Mouse (Mus musculus) lung, postnatal 4 days (tissue): ENCODE data around the gene Cep104.

Experiments
- DNase-seq, 2 experiments: peaks; one replicate each; pipeline ENCODE4 v3.0.0; 2021

Cep104 gene

DNA sequence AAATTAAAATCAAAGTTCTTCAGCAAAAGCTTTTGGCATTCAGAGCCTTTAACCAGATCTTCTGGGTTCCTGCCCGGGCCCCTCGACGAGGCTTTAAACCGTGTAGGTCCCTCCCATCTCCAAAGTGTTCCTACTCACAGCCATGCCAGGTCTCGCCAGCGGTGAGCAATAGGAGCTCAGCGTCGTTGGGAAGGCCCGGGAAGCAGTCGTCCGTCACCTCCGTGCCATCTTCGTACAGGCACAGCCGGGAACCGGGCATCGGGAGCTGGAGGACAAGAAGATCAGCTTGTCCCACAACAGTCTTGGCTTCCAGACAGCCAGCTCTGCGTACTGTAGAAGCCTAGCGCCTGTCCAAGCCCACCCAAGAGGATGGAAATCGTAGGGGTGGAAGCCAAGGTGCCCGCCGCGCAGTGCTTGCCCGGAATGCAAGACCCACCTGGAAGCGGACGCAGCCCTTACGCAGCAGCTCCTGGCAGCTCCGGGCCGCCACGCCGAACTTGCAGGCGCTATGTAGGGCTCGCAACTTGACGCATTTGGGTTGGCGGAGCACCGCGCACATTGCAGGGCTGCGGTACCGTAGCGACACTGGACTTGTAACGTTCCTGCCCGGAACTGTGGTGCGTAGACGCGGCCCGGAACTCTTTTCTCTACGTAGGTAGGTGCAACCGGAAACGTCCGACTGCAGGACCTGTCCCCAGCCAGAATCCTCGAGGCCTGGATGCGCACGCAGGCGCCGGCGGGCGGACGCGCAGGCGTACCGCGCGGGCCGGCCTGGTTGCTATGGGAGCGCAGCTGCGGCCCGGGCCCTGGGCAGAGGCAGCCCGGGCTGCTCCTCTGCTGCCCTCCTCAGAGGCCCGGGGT, at the start of gene Cep104, which contains the start of gene Dffb:
Gene Cep104, plus strand, starts transcription at position 764 of the 861 bp plus-strand sequence.
Gene Dffb, minus strand, starts transcription at position 696 of the 861 bp plus-strand sequence.
- DNase-seq = peak; percentile 96

DNA sequence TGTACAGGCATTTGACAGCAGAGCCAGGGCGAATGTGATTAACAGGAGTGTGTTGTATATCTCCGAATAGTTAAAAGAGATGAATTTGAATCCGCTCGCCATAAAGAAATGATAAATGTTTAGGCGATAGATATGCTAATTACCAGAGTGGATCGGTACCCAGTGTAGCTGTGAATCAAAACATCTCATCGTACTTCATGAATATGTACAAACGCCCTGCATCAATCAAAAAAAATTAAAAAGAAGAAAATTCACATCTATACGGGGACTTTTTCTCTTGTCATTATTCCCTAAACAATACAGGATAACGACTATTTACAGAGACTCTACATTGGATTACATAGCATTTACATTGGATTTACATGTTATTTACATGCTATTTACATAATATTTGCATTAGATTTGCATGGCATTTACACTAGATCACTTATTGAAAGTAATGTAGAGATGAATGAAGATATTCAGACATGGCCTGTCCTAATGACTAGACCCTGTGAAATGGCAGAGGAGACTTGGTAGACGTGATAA, 46.2 kb upstream of the Cep104 start:
- DNase-seq = no peak

DNA sequence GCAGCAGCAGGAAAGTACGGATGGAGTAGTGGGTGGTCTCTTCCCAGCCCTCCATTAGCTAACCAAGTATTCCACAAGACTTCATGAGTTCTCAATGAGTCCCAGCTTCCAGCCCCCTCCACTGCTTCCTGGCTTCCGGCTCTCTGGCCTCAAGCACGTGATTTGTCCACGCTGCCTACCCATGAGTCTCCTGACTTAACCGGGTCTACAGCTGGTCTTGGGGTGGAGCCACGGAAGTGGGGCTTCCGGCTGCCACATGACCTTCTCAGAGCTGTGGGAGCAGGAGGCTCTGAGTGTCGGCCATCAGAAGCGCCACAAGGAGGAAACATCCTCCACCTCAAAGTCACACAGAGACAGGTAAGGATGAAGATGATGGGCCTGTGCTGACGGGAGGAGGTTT, 45.6 kb upstream of the Cep104 start:
- DNase-seq = no peak

DNA sequence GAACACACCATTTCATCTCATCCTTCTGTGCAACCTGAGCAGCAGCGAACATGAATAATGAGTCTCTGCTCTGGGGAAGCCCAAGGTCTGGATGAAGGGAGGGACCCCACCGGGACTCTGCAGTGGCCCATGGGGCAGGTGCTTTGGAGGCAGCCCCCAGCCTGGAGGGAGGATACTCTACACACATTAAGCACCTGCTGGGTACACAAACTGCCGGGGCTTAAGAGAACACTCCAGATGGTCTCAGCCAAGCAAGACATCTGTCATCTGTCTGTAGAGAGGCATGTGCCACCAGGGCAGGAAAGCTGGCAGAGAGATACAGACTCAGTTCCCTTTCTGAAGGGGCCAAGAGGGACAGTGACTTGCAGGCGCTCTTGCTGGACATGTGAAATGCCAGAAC, 45.1 kb upstream of the Cep104 start:
- DNase-seq = no peak

DNA sequence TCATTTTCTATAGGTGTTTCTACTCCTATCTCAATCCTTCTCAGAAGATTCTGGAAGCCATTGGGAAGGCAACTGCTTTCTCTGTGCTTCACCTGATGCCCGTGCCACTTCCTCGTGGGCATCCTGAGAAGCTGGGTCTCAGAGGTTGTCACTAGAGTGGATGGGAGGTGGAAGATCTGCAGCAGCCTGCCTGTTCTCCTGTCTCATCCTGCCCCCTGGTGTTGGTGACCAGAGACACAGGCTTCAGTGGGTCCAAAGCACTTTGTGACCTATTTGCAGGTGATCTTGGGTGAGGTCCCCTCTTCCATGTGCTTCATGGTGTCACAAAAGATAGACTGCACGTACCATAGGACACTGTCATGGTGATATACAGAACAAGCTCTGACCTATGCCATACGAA, 31.8 kb upstream of the Cep104 start:
- DNase-seq = peak in 1 of 2 experiments; percentile 26

DNA sequence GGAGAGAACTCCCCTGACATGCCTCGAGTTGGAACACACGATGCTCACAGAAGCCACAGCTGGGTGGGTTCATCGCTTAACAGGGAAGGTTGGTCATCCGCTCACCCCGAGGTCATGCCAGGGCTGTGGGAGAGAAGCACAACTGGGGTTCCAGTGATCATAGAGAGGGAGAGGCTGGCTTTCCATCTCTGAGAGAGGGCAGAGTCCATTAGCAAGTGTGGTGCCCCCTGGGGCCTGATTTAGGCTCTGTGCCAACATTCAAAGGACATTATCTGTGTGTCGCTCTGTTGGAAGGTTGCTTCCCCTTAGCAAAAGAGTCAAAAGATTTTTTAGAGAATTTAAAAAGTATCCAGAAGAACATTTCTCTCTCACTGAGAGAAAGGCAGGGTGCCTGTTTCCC, 30.7 kb upstream of the Cep104 start:
- DNase-seq = no peak

DNA sequence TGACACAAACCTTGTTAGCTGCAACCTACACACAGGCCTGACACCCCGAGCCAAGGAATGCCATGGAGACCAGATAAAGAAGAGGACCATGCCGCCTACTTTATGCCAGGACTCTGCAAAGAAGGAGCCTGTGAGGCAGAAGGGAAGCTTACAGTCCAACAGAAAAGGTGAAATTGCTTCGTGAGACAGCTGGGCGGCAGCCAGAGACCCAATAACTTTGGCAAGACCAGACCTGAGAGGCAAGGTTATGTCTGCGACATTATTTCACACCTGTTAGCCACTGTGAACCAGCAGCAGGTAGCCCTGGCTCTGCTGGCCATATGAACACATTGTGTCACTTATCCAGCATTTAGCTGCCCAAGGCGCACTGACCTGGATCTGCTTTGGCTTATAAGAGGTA, 29.3 kb upstream of the Cep104 start:
- no peak for DNase-seq

DNA sequence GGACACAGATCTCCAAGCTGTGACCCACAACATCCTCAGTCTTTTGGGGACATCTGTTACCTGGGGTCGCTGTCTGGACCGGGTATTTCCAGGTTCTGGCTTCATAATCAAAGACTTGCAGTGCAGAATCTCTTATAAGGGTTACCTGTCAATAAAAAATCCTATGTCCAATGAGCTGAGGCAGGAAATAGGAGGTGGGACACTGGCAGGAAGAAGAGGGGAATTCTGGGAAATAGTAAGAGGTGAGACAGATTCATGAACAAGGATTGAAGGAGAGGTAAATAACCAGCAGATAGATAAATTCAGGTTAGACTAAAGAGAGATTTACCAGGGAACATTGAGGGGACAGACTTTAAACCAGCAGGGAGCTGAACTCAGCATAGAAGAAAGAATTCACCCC, 24.6 kb upstream of the Cep104 start:
- no peak for DNase-seq

DNA sequence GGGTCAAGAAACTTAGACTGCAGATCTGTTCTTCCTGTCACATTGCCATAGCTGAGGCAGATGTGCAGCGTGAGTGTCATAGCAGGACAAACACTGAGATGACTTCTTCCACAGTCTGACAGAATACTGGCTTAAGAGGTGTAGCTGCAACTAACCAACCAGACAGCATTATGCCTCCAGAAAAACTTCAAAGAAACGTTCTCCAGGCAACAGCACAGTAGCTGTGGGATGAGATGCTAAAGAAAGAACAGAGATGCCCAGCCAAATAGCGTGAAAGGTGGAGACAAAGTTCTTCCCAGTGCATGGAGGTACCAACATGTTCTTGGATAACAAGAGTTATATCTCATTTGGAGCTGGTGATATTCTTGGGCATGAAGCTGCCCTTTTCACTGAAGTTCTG, 23.8 kb upstream of the Cep104 start:
- no peak for DNase-seq

DNA sequence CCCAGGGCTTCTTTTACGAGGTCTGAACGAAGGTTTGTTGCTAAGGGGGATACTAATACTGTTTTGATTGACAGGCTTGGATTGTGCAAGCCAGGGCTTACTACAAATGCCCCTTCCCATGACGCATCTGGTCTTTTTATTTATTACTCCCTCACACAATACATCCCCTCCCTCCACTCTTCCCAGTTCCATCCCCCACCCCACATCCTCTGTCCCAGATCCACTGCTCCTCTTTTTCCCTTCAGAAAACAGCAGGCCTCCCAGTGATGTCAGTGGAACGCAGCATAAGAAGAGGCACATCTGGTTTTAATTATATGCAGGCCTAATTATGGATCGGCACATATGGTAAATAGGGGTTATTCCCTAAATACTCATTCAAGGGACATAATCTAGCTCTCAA, 23.3 kb upstream of the Cep104 start:
- no peak for DNase-seq

DNA sequence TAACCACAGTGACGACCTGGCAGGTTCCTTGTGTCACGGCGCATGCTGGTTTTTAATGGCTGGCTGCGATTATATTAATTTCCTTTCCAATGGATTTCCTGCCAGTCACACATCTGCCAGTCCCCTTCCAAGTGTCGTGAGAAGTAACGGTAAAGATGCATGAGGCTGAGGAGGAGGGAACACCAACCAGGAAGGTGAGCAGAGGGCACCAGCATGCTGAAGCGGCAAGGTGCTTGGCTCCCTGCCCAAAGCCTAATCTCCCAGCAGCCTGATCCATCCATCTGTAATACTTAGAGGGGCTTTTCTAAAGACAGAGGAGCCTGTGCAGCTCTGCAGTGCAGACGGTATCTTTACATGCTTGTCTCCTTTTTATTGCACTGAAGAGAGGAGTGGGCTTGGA, 19.3 kb upstream of the Cep104 start:
- no peak for DNase-seq

DNA sequence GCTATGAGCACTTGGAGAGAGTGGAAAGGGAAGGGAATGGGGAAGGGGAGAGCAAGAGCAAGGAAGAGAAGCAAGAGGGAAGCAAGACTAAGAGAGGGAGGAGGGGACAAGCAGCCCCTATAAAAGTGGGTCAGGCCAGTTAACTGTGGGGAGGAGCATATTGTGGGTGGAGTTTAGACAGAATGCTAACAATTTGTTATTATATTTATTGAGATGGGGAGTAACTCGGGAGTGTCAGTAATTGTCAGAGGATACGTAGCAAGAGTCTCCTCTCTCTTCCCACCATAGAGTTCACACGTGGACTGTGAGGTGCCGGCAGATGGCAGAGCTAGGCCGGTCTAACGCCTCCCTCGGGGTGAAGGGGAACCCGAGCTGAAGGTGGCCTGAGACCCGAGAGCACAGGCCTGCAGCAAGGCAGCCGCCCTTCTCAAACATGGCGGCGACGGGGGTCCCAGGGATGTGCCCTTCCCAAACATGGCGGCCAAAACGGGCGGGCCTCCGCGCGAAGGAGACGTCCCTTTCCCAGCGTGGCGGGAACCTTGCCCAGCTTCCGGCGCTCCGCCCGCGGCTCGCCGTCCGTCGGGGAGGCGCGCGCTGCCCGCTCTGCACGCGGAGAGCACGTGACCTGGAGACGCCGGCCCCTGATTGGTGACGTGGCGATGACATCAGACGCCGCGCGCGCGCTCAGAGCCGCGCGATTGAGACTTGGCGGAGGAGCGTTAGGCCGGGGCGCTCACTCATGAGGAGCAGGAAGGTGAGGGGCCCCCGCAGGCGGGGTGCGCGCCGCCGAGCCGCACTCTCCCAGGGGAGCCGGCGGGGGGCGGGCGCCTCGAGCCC, 18.2 kb upstream of the Cep104 start, which contains the start of gene A430005L14Rik:
Gene A430005L14Rik, plus strand, starts transcription at position 669 of the 837 bp plus-strand sequence.
- DNase-seq = peak; percentile 96 to 99

DNA sequence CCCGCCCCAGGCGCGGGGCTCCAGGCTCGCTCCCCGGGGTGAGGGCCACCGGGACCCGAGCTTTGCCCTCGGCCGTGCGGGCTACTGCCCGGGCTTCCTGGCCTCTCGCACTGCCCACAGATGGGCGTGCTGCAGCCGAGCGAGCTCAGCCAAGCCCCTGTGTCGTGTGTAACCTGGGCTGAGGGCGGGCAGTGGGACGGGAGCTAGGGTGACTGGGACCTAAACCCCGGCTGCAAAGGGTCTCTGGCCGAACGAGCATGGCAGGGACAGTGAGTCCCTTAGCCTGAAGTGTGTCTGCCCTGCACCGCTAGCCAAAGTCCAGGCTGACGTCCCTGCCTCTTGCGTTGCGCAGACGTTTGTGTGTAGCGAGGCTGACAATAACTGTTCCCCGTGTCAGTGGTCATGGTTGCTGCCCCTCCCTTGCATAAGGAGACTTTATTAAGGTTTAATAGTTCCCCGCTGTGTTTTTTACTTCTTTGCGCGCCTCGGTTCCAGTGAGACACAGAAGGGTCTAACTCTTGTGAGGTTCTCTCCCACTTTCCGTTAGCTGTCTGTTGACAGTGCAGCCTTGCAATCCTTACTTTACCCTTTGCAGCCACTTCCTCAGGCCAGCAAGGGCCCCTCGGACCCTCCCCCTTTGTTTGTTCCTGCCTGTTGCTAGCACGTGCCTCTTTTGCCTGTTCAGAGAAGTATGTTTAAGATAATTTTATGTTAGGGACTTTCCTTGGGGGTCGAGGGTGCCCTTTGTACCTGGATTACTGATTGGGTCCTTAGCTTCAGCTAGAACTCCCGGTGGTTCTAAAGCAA, 17.3 kb upstream of the Cep104 start:
- DNase-seq = no peak

DNA sequence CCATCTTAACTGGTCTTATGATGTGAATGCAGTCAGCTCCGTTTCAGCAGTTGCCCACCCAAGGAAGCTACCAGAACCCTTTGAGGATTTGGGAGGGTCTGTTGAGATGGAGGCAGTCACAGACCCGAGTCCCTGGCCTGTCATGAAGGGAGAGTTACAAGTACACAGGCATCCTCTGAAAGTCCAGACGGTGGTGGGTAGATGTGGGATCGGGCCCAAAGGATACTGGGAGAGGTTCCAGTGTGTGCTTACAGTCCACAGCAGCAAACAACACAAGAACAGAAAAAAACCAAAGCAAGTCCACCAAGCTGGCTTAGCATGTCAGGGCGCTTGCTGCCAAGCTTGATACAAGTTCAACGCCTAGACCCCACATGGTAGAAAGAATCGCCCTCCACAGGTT, 12.4 kb upstream of the Cep104 start:
- no peak for DNase-seq

DNA sequence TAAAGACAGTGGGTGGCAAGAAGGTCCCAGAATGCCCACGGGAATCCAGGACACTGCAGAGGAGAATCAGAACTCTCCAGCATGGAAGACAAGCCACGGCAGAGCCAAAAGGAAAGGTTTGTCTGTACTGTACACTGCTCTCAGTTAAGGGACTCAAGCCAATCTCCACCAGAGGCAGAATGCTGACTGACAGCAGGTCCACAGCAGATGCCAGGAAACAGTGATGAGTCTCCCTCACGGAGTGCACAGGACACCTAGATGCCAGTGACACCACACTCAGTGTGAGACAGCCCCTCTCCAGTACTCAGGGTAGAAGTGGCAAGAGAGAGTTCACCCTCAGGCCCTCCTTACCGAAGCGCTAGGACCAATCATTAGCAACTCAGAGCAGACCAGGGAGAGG, 8.3 kb upstream of the Cep104 start:
- DNase-seq = no peak

DNA sequence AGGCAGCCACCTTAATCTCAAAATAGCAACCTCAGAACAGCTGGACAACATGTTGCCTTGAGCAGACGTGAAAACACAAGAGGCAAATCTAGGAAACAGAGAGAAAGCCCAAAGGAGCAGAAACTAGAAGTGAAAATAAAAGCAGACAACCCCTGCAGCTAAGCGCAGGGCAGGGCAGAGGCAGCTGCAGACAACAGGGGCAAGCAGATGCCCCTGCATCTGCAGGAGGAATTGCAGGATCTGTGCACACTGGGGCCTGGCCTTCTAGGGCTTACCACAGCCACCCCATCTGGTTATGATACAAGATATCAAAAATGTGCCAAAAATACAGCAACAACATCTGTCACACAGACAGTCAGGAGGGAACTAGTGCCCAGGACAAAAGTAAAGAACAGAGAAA, 7.4 kb upstream of the Cep104 start:
- no peak for DNase-seq

DNA sequence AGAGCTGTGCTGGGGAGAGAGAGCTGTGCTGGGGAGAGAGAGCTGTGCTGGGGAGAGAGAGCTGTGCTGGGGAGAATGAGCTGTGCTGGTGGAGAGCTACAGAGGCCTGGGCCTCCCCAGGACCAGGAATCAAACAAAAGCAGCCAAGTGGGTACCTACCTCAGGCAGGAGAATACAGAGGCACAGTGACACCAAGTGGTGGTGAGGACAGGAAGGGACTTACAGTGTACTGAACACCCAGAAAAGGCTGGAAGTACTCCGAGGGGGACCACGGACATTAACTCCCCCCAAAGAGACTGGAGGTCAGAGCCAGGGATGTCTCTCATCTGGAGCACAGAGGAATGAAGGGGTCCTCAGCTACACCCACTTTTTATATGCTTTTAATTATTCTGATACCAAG, 6.9 kb upstream of the Cep104 start:
- DNase-seq = no peak

DNA sequence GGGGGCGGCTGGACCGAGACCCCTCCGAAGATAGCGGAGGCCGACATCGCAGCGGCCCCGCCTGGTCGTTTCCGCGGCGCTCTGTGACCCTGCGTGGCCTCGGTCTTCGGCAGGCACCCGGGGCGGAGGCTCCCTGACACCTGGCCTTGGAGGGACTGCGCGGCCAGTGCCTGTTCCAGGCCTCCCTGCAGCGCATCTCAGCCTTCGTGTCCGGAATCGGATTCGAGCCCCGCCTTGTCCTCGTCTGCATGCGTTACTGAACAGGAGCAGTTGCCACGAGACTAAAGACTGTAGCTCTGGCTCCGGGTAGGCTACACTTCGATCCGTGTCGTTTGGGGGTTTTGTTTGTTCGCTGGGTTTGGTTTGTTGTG, 283 bp downstream of the Cep104 start:
- no peak for DNase-seq

DNA sequence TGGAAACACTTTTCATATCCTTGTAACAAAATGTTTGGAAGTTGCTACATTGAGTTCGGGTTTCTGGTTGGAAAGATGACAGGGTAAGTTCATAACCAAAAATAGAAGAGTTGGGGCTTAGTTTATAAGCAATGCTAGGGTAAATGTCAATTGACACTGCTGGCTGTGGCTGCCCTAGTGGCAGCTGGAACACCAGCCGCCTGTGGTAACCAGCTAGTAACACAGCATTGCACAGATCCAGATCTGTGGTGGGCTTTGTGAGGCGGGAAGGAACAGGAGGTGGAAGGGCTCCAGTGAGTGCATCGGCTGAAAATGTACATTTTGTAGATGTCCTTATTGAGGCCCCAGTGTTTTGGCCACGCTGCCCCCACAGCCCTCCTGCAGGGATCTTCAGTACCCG, 774 bp downstream of the Cep104 start:
- DNase-seq = no peak

DNA sequence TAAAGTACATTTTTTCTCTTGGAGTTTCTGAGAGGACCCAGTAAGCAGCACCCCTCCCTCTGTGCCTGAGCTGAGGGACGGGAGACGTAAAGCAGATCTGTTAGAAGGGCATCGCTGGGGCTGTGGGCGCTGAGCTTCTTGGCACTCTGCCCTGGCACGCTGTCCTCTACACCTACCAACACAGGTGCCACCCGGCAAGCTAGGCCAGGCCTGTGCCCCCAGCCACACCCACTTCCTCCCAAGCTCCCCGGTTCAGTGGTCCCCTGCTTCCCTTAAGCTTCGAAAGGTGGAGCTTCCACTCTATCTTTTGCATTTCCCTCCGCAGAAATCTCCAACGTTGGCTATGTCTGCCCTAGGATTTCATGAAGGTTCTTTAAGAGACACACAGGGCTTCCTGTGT, 4.2 kb downstream of the Cep104 start:
- DNase-seq = no peak

DNA sequence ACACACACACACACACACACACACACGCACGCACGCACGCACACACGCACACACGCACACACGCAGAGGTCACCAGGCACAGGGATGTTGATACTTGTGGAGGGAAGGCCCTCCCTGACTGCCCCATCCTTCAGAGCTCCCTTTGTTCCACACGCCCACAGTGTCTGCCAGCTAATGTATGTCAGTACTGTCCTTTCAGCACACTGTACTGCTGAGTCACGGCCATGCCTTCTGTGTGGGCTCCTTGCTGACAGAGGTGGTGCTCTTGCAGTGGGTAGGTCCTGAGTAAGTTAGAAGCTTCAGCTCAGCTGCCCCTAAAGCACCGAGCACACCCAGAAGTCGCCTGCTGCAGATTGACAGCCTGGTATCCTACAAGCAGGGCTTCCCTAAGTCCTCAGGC, 5.5 kb downstream of the Cep104 start:
- no peak for DNase-seq

DNA sequence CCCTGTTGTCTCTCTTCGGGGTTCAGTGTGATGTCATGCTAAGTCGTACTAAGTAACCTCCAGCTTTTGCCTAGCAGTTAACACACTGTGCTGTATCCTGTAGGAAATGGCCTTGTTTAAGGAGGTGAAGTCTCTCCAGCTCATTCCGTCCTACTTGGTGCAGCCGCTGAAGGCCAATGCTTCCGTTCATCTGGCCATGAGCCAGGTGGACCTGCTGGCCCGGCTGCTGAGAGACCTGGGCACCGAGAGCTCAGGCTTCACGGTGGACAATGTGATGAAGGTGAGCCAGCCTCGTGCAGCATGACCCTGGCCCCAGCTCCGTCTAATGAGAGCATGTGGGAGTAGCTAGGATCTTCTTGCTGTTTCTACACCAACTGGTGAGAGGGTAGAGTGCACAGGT, 17.7 kb downstream of the Cep104 start:
- no peak for DNase-seq

DNA sequence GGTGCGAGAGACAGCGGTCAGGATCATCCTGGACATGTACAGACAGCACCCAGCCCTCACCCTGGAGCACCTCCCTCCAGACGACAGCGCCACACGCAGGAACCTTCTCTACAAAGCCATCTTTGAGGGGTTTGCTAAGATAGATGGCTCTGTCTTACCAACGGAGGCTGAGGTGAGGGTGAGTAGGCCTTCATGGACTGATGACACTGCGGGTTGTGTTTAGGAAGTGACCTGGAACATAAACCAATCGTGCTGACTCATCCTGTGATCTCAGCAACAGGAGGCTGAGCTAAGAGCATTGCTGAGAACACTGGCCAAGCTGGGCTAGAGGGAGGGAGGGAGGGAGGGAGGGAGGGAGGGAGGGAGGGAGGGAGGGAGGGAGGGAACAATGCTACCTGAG, 18.5 kb downstream of the Cep104 start:
- no peak for DNase-seq
